Comparison of ENCODE assay signal across 8 mouse cellular contexts in genomic region chr2:11778087-11778823, GRCm38 (mm10). TPM values are rescaled to one million over a fixed set of nuclear protein-coding genes. Genes with fewer than 3 reads are reported as not detected.
DNase-seq lines count a peak whose midpoint lies in the region; ATAC-seq lines count a peak whose summit lies in the region.

No protein-coding gene starts in this region.

- H3K36me3 ChIP-seq in heart, embryonic 14.5 days (ENCODE audit: control insufficient read depth, insufficient read depth, low read length) = peaks cover 38% of the 10 kb centered on the region
- H3K36me3 ChIP-seq in liver, embryonic 13.5 days = peaks cover 29% of the 10 kb centered on the region
- H3K36me3 ChIP-seq in stomach, embryonic 16.5 days (ENCODE audit: control insufficient read depth, insufficient read depth, low read length) = peaks cover 21% of the 10 kb centered on the region

- no peaks in the 10 kb centered on the region for H3K9me3 ChIP-seq in heart, embryonic 14.5 days (ENCODE audit: control insufficient read depth, low read length)
- no peaks in the 10 kb centered on the region for H3K9me3 ChIP-seq in liver, embryonic 13.5 days (replicated peaks)
- H3K9me3 ChIP-seq in stomach, embryonic 16.5 days (replicated peaks; ENCODE audit: control insufficient read depth, low read length) = no peaks in the 10 kb centered on the region

- ATAC-seq in CD4-positive, CD25-positive, alpha-beta regulatory T cell, adult 4 months = peak; percentile 83
- peak; percentile 77 for ATAC-seq in heart, embryonic 14.5 days (ENCODE audit: insufficient number of reproducible peaks, insufficient read depth, low FRiP score, low read depth)
- peak; percentile 83 for ATAC-seq in liver, embryonic 13.5 days (ENCODE audit: low read depth)
- peak; percentile 84 for ATAC-seq in stomach, embryonic 16.5 days (ENCODE audit: insufficient read depth, low FRiP score)

- WGBS in heart, embryonic 14.5 days = 0% methylated on average over 43 of the region's 43 CpGs
- WGBS in liver, embryonic 13.5 days (ENCODE audit: insufficient replicate concordance) = under 1% methylated on average over 43 of the region's 43 CpGs
- WGBS in stomach, embryonic 16.5 days = under 1% methylated on average over 43 of the region's 43 CpGs

- H3K4me1 ChIP-seq in heart, embryonic 14.5 days (ENCODE audit: control insufficient read depth in 2 of 2, insufficient read depth in 2 of 2, low read length in 2 of 2) = peaks cover 5 to 29% of the 10 kb centered on the region in 2 experiments; a peak in 3 of 4 replicates
- peaks cover 27% of the 10 kb centered on the region for H3K4me1 ChIP-seq in liver, embryonic 13.5 days (replicated peaks)
- H3K4me1 ChIP-seq in stomach, embryonic 16.5 days (ENCODE audit: control insufficient read depth, insufficient read depth, low read length) = peaks cover 17% of the 10 kb centered on the region

- peak overlapping the region; percentile 81 for H3K4me2 ChIP-seq in heart, embryonic 14.5 days (ENCODE audit: low read length)
- H3K4me2 ChIP-seq in liver, embryonic 13.5 days = peak overlapping the region; percentile 100
- H3K4me2 ChIP-seq in stomach, embryonic 16.5 days (ENCODE audit: low read depth, low read length) = peak overlapping the region; percentile 80

- H3K27me3 ChIP-seq in heart, embryonic 14.5 days (ENCODE audit: control insufficient read depth, insufficient read depth, low read length) = no peaks in the 10 kb centered on the region
- H3K27me3 ChIP-seq in liver, embryonic 13.5 days = no peaks in the 10 kb centered on the region
- H3K27me3 ChIP-seq in stomach, embryonic 16.5 days (ENCODE audit: control insufficient read depth, insufficient read depth, low read length) = no peaks in the 10 kb centered on the region

- DNase-seq in c-Kit-negative CD71-positive TER-119-positive erythroid progenitor cells, embryonic 14.5 days (ENCODE audit: low read depth, low spot score) = peak; percentile 74
- peak; percentile 77 for DNase-seq in fibroblast of lung, adult 2 months (ENCODE audit: low read depth)
- peak; percentile 90 for DNase-seq in kidney, postnatal 14 days
- DNase-seq in liver, embryonic 13.5 days = peak; percentile 82
- DNase-seq in neural tube, embryonic 10.5 days (ENCODE audit: extremely low spot score, low spot score) = peak; percentile 90

- peak overlapping the region; percentile 83 for H3K9ac ChIP-seq in heart, embryonic 14.5 days (ENCODE audit: low read length)
- peak overlapping the region; percentile 86 for H3K9ac ChIP-seq in liver, embryonic 13.5 days
- H3K9ac ChIP-seq in stomach, embryonic 16.5 days (ENCODE audit: low read length) = peak overlapping the region; percentile 81

- H3K27ac ChIP-seq in heart, embryonic 14.5 days (replicated peaks in 1 of 2; ENCODE audit: control insufficient read depth in 1 of 2, insufficient read depth in 1 of 2, low read depth in 2 of 2, low read length in 2 of 2) = peak overlapping the region; percentile 96 to 98
- peak overlapping the region; percentile 94 for H3K27ac ChIP-seq in liver, embryonic 13.5 days
- H3K27ac ChIP-seq in stomach, embryonic 16.5 days (ENCODE audit: low read length) = peak overlapping the region; percentile 98

- peak overlapping the region; percentile 89 to 92 for H3K4me3 ChIP-seq in heart, embryonic 14.5 days (ENCODE audit: control insufficient read depth in 1 of 2, insufficient read depth in 1 of 2, low read depth in 1 of 2, low read length in 2 of 2)
- H3K4me3 ChIP-seq in liver, embryonic 13.5 days (replicated peaks) = peak overlapping the region; percentile 92
- H3K4me3 ChIP-seq in stomach, embryonic 16.5 days (replicated peaks; ENCODE audit: low read length) = peak overlapping the region; percentile 76

RNA-seq across cellular contexts. Expression of gene Ankrd16, which starts 0.6 kb away (rescaled TPM):
- polyA plus RNA-seq in CD4-positive, CD25-positive, alpha-beta regulatory T cell, adult 4 months (2017; shearing (Covaris generic)) = 10 to 100 TPM; 37.1 to 38.8 TPM
- polyA plus RNA-seq in heart, embryonic 14.5 days (2014; fragmentation: Nextera tagmentation; extraction: Ambion mirVana) = 18.7 and 20.1 TPM in 2 replicates
- polyA plus RNA-seq in liver, embryonic 13.5 days (2015; fragmentation: Nextera tagmentation; extraction: Ambion mirVana) = 10.1 and 10.4 TPM in 2 replicates
- 46.3 and 49.2 TPM in 2 replicates for polyA plus RNA-seq in stomach, embryonic 16.5 days (2015; fragmentation: Nextera tagmentation; extraction: Ambion mirVana)

RNA-seq across cellular contexts. Expression of gene Fbh1, which starts 0.9 kb away (rescaled TPM):
- 10 to 100 TPM; 44.6 to 48.6 TPM for polyA plus RNA-seq in CD4-positive, CD25-positive, alpha-beta regulatory T cell, adult 4 months (2017; shearing (Covaris generic))
- polyA plus RNA-seq in heart, embryonic 14.5 days (2014; fragmentation: Nextera tagmentation; extraction: Ambion mirVana) = 114 and 119 TPM in 2 replicates
- 26.8 and 33.2 TPM in 2 replicates for polyA plus RNA-seq in liver, embryonic 13.5 days (2015; fragmentation: Nextera tagmentation; extraction: Ambion mirVana)
- polyA plus RNA-seq in stomach, embryonic 16.5 days (2015; fragmentation: Nextera tagmentation; extraction: Ambion mirVana) = 120 and 125 TPM in 2 replicates

Comparison
In these comparisons a context has a peak if more than half of its experiments do, and no peak if none do; other contexts are left out.
1. Peak in every context shown above with its lines: DNase-seq, ATAC-seq, H3K4me3 ChIP-seq and H3K27ac ChIP-seq.